Mouse (Mus musculus) yolk sac, embryonic 10.5 days (tissue): Measurements from ENCODE around the gene Ms4a4d.
"Not testable (repeated sequence)": the region's sequence is repeated elsewhere in the genome, so short reads cannot be mapped to it uniquely, and the experiment has no call there.

Experiments
- DNase-seq: peaks from one replicate; pipeline ENCODE4 v3.0.0-alpha.2; 2017; ENCODE audit warnings: low spot score

Gene Ms4a4d

DNA sequence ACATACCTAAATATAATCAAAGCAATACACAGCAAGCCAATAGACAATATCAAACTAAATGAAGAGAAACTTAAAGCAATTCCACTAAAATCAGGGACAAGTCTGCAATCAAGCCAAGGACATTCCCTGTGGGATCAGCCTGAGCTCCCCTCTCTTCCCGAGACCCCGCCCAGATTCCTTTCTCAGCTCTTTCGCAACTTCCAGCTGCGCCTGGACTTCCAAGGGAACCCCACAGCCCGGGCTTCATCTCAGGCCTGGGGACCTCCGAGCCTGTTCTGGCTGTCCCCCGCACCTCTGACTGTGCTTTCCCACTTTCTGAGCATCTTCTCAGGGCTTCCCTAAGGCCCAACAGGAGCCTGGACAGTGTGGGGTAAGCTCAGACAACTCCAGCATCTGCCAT lies at the start of gene Ms4a4d:
Gene Ms4a4d, plus strand, starts transcription at position 209 of the 400 bp plus-strand sequence.
- no peak for DNase-seq

GRCm38 (mm10) chr19:11491406-11492189 lies 45.0 kb upstream of the Ms4a4d start:
- no peak for DNase-seq

DNA sequence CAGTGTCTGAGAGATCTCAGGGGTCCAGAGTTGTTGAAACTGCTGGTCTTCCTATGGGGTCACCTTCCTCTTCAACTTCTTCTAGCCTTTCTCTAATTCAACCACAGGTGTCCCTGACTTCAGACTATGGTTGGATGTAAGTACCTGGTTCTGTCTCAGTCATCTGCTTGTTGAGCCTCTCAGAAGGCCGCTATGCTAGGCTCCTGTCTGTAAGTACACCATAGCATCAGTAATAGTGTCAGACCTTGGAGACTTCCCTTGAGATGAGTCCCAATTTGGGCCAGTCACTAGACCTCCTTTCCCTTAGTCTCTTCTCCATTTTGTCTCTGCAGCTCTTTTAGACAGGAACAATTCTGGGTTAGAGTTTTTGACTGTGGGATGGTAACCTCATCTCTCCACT lies 43.9 kb upstream of the Ms4a4d start:
- DNase-seq: no peak

DNA sequence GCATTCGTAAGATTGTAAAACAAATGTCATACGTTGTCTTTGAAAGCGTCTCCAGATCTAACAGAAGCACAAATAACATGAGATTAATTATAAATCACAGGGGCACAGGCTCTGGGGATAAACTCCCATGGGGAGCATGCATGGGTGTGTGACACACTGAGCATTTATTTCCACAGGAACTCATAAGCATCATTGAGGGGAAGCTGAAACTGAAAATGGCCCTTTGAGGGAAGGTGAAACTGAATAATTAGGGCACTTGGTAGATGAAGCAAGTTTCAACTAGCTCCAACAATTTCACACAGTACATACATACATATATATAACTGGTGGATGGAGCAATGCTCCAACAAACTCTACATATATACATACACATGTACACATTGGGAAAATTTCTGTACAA lies 42.1 kb upstream of the Ms4a4d start:
- DNase-seq: no peak

DNA sequence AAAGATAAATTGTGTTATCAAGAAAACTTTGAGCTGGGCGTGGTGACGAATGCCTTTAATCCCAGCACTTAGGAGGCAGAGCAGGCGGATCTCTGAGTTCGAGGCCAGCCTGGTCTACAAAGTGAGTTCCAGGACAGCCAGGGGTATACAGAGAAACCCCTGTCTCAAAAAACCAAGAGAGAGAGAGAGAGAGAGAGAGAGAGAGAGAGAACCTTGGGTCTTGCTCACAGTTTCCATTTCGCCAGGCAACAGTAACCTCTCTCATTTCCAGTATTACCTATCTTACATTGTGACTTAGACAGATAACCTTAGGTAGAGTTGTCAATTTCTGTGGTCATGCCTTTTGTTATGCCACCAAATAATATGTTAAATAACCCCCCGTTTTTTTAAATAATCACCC lies 40.2 kb upstream of the Ms4a4d start:
- no peak for DNase-seq

- DNase-seq: not testable (repeated sequence)
These were observed 39.3 kb upstream of the Ms4a4d start for GRCm38 (mm10) chr19:11497300-11497699.

DNA sequence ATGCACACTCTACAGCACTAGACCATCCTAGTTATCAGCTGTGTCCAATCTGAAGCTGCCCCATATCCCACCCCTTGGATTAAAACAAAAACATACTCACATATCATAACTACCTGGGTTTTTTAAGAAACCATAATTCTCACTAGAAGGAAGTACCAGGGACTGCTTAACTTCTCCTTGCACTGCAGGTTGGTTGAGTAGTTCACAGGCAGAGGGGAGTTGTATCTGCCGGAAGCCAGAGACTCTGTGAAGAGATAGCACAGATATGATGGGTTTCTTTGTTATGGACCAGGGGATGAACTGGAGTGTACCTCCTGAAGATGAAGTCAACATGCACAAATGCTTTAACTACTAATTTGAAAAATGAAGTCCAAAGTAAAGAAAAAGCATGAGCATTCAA lies 35.8 kb upstream of the Ms4a4d start:
- no peak for DNase-seq

DNA sequence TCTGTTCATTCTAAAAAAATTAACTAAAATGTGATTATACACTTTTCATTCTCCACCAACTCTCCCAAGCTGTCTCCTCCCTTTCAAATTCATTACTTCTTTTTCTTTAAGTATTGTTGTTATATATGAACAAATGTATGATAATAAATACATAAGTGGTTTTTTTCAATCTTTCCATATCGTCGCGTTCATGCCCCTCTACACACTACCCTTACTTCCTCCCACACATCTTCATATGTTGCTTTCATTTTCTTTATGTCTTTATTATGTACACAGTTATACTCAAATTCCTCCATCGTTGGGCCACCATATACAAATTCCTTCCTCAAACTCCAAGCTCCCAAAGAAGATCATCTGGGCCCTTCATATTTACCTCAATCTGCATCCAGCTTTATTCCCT lies 35.3 kb upstream of the Ms4a4d start:
- DNase-seq: no peak

DNA sequence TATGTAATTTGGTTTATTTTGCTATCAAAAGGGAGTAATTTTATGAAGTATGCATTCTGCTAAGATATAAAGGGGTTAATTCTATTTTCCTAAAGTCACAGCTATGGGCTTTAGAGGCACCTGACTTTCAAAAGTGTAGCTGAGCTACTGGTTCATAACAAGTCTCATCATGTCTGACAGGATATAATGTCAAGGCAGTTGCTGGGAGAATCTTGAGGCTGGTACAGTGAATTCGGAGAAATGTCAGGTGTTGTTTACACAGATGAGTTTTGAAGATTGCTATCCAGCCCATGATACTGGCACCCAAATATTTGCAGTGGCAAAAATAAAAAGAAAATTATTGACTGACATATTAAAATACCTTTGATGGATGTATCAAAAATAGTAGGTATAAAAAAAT lies 31.7 kb upstream of the Ms4a4d start:
- no peak for DNase-seq

DNA sequence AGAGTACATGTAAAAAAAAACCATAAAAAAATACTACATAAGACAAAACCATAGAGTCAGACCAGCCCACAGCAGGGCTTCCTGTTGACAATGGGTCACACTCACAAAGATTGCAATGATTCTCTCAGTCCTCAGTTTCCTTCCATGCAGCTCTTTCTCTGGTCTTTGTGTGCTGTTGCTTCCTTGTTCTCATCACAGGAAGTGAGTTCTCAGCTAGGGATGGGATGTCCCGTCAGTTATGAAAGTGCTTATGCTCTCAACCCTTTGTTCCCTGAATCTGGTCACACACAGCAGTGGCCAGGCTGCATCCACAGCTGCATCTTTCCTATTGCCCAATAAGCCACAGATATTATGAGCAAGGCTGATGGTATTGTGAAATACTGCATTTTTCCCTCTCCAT lies 23.1 kb upstream of the Ms4a4d start:
- DNase-seq: no peak

DNA sequence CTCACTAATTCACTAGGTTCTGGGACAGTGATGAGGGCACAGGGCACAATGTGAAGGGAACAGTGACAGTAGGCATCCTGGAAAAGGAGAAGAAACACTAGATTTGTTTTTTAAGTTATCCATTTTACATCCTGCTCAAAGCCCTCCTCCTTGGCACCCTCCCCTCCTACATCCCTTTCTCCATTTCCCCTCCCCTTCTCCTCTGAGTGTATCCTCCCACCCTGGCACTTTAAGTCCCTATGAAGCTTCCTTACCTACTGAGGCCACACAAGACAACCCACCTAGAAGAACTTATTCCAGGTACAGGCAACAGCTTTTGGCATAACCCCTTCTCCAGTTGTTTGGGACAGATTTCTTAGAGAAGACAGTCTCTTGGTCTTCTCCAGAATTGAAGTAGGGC lies 20.4 kb upstream of the Ms4a4d start, which contains the start of gene Ms4a6b:
Gene Ms4a6b, plus strand, starts transcription at position 267 of the 400 bp plus-strand sequence.
- DNase-seq: no peak

DNA sequence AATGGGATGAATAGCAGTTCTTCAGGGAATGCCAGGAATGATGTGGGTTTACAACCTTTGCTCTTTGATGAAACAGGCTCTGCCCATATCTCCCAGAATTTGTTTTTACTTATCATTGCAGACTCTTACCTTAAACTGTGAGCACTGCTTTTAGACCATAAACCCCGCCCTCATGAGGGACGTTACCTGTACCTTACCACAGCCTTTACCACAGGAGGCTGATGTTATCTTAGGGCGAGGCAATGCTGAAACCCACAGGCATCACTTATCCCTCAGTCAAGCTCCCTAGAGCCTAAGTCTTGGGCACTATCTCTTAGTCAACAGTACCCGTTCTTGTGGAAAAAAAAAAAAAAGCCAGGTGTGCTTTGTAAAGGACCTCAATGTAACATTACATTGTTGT lies 19.8 kb upstream of the Ms4a4d start:
- no peak for DNase-seq

- DNase-seq: not testable (repeated sequence)
These were observed 19.2 kb upstream of the Ms4a4d start for GRCm38 (mm10) chr19:11517373-11517772.

DNA sequence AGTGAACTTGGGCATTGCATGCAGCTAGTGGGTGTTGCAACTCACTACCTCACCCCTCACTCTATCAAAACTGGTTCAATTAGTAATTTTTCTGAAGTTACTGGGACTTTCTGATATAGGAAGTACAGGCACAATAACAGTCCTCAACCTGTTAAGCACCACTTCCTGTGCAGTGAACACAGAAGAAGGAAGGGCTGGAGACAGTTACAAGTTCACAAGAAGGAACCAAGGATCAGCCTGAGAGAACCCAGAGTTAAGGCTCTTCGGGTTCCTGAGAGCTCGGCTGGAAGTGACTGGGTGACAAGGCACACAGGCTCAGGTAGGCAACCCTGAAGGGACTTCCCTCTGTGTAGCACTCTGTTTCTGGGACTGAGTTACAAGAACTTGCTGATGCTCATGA lies 18.2 kb upstream of the Ms4a4d start:
- DNase-seq: not testable (repeated sequence)

- no peak for DNase-seq
These were observed 16.5 kb upstream of the Ms4a4d start for GRCm38 (mm10) chr19:11520146-11520545.

GRCm38 (mm10) chr19:11533421-11533820 lies 3.2 kb upstream of the Ms4a4d start:
- no peak for DNase-seq

GRCm38 (mm10) chr19:11533888-11534445 lies 2.6 kb upstream of the Ms4a4d start:
- DNase-seq: no peak

DNA sequence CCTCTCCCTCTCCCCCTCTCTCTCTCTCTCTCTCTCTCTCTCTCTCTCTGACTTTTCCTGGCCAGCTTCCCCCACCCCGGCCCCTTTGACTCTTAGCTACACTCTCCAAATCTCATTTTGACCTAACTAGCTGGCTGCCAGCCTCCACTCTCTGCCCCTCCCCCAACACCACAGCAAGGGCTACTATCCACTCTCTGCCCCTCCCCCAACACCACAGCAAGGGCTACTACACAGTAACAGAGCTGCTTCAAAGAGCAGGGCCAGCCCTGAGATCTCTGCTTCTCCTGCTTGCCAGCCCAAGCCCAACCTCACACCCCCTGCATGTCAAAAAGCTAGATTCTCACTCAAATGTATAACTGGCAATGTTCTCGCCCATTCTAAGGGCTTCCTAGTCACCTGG lies 735 bp downstream of the Ms4a4d start:
- DNase-seq: peak; percentile 4

GRCm38 (mm10) chr19:11540166-11540821 lies 3.7 kb downstream of the Ms4a4d start:
- DNase-seq: not testable (repeated sequence)

DNA sequence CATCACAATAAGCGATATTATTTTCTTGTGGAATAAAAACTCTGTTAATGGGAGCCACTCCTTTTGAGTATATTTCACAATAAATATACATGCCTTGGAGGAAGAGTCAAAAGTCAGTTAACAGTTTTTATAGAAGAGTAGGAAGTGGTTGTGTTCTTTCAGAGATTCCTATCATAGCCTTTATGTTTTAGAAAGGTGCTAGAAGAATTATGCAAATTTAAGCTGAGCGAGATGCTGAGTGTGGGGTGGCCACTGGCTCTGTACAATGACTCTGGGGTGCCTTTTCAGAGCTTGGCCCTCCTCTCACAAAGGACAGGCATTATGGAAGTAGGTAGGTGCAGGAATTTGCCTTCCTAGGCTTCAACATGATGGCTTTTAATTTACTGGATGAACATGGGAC lies 7.8 kb downstream of the Ms4a4d start:
- DNase-seq: not testable (repeated sequence)

DNA sequence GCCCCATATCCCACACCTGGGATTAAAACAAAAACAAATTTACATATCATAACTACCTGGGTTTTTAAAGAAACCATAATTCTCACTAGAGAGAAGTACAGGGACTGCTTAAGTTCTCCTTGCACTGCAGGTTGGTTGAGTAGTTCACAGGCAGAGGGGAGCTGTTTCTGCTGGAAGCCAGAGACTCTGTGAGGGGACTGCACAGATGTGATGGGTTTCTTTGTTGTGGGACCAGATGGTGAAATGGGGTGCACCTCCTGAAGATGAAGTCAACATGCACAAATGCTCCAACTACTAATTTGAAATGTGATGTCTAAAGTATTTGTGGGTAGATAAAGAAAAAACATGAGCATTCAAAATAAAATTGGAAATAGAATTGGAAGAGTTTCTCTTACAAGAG lies 11.3 kb downstream of the Ms4a4d start:
- DNase-seq: no peak

DNA sequence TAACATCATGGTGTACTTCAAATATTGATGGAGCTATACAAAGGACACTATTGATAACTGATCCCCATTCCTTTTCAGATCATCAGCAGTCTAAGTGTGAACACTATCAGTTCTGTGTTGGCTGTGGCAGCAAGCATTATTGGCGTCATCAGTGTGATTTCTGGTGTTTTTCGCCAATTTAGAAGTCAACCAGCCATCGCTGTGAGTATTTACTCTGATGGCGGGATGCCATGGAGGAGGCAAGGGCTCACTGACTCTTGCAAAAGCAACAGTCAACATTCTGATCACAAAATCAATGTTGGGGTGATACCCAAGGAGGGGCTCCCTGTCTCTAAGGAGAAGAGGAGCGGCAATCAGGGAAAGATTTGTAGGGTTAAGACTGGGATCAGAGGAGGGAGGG lies 18.1 kb downstream of the Ms4a4d start:
- no peak for DNase-seq

DNA sequence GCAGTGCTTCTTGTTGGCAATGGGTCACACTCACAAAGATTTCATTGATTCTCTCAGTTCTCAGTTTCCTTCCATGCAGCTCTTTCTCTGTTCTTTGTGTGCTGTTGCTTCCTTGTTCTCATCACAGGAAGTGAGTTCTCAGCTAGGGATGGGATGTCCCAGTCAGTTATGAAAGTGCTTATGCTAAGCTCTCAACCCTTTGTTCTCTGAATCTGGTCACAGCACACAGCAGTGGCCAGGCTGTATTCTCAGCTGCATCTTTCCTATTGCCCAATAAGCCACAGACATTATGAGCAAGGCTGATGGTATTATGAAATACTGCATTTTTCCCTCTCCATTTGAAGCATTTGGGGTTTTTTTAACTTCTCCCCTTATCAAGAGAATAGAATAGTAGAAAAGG lies 23.0 kb downstream of the Ms4a4d start:
- not testable (repeated sequence) for DNase-seq
